8 mouse cellular contexts compared by ENCODE assay signal in genomic region chr7:98194026-98194792, GRCm38 (mm10). TPM values are rescaled to one million over a fixed set of nuclear protein-coding genes. Genes with fewer than 3 reads are reported as not detected.
DNase-seq lines count a peak whose midpoint lies in the region; ATAC-seq and TF ChIP-seq lines count a peak whose summit lies in the region.

No protein-coding gene starts in this region.

- peaks cover 44% of the 10 kb centered on the region for H3K27me3 ChIP-seq in midbrain, embryonic 16.5 days (ENCODE audit: control insufficient read depth, insufficient read depth, low read depth, low read length)

- H3K27ac ChIP-seq in embryonic fibroblast, embryonic 13.5 days (ENCODE audit: insufficient read depth, low read length) = no peak overlapping the region
- H3K27ac ChIP-seq in midbrain, embryonic 16.5 days (ENCODE audit: low read length) = no peak overlapping the region

- peak overlapping the region; percentile 59 for H3K9ac ChIP-seq in midbrain, embryonic 16.5 days (ENCODE audit: low read depth, low read length)

- ATAC-seq in midbrain, embryonic 16.5 days = peak; percentile 66

- intact Hi-C loops in left cerebral cortex, postnatal 36 days (cut with DNase I) = loop anchor here (5.0 kb wide), 1 partner anchor 37 kb away; no protein-coding TSS in a partner anchor

- 1% methylated on average over 61 of the region's 61 CpGs for WGBS in midbrain, embryonic 16.5 days

- TF ChIP-seq POLR2A in embryonic fibroblast, embryonic 13.5 days (IDR thresholded peaks at IDR 0.05; ENCODE audit: low read depth, low read length) = no peak

- peak; percentile 19 for DNase-seq in kidney, postnatal 14 days
- no peak for DNase-seq in kidney, adult 9 months
- peak; percentile 70 for DNase-seq in ZHBTc4 (ENCODE audit: low read depth, low spot score)
- peak; percentile 32 to 38 for DNase-seq in left cerebral cortex, postnatal 36 days (ENCODE audit: low spot score in 2 of 2)
- no peak for DNase-seq in urinary bladder, postnatal 25 days (ENCODE audit: low spot score)
- DNase-seq in natural killer cell, adult 2 months (ENCODE audit: low spot score in 2 of 2) = no peak

- H3K4me1 ChIP-seq in embryonic fibroblast, embryonic 13.5 days (ENCODE audit: control insufficient read depth, insufficient read depth, low read length) = peaks cover 5% of the 10 kb centered on the region; the same call in 1 of the 2 replicates
- peaks cover 7% of the 10 kb centered on the region; the same call in 1 of the 2 replicates for H3K4me1 ChIP-seq in midbrain, embryonic 16.5 days (ENCODE audit: control insufficient read depth, insufficient read depth, low read length)

- H3K4me2 ChIP-seq in midbrain, embryonic 16.5 days (ENCODE audit: low read length) = peak overlapping the region; percentile 93

- no peaks in the 10 kb centered on the region for H3K9me3 ChIP-seq in midbrain, embryonic 16.5 days (replicated peaks; ENCODE audit: control insufficient read depth, low read length, poor library complexity, severe bottlenecking)

- no peak for TF ChIP-seq CTCF in embryonic fibroblast, embryonic 13.5 days (IDR thresholded peaks at IDR 0.05; ENCODE audit: borderline replicate concordance, insufficient read depth, low read length)

- H3K4me3 ChIP-seq in embryonic fibroblast, embryonic 13.5 days (ENCODE audit: insufficient read depth, low read length) = peak overlapping the region; percentile 16; the same call in 1 of the 2 replicates
- peak overlapping the region; percentile 50 for H3K4me3 ChIP-seq in midbrain, embryonic 16.5 days (ENCODE audit: low read depth, low read length)

- H3K36me3 ChIP-seq in midbrain, embryonic 16.5 days (ENCODE audit: control insufficient read depth, insufficient read depth, low read length) = no peaks in the 10 kb centered on the region

RNA-seq across cellular contexts. Expression of gene B3gnt6, which starts 5.1 kb away (rescaled TPM):
- not detected in 2 replicates for polyA plus RNA-seq in embryonic fibroblast, embryonic 13.5 days (2011; ENCODE audit: insufficient read length, low read depth, missing spikeins)
- under 1 TPM; 0.35 to 0.50 TPM for total RNA-seq in left cerebral cortex, postnatal 36 days (2021)
- polyA plus RNA-seq in midbrain, embryonic 16.5 days (2015; fragmentation: Nextera tagmentation; extraction: Ambion mirVana) = 0.45 and 0.57 TPM in 2 replicates

RNA-seq across cellular contexts. Expression of gene Capn5, which starts 16.1 kb away (rescaled TPM):
- 8.1 and 8.9 TPM in 2 replicates for polyA plus RNA-seq in embryonic fibroblast, embryonic 13.5 days (2011; ENCODE audit: insufficient read length, low read depth, missing spikeins)
- 10 to 100 TPM; 35.9 to 37.6 TPM for total RNA-seq in left cerebral cortex, postnatal 36 days (2021)
- 23.5 and 24.0 TPM in 2 replicates for polyA plus RNA-seq in midbrain, embryonic 16.5 days (2015; fragmentation: Nextera tagmentation; extraction: Ambion mirVana)

RNA-seq across cellular contexts. Expression of gene Omp, which starts 48.9 kb away (rescaled TPM):
- 0.30 and 0.40 TPM in 2 replicates for polyA plus RNA-seq in embryonic fibroblast, embryonic 13.5 days (2011; ENCODE audit: insufficient read length, low read depth, missing spikeins)
- total RNA-seq in left cerebral cortex, postnatal 36 days (2021) = under 1 TPM; 0.57 to 0.79 TPM
- polyA plus RNA-seq in midbrain, embryonic 16.5 days (2015; fragmentation: Nextera tagmentation; extraction: Ambion mirVana) = 0.35 TPM in 2 replicates

Comparison
In these comparisons a context has a peak if more than half of its experiments do, and no peak if none do; other contexts are left out.
1. DNase-seq: peak in kidney, postnatal 14 days (single experiment), ZHBTc4 (single experiment) and left cerebral cortex, postnatal 36 days (2 of 2); none in kidney, adult 9 months (single experiment), urinary bladder, postnatal 25 days (single experiment) and natural killer cell, adult 2 months (0 of 2).